Mouse (Mus musculus): ENCODE results near the gene Erg. TPM values are rescaled to one million over a fixed set of nuclear protein-coding genes. Genes with fewer than 3 reads are reported as not detected.

Erg gene
- total RNA-seq, 1 experiment from 2014 or later: not detected

GRCm38 (mm10) chr16:95422658-95423073 lies 163.7 kb downstream of the Erg start:
- no peak for ATAC-seq (replicated peaks; ENCODE audit: insufficient number of reproducible peaks, low FRiP score, low TSS enrichment, poor library complexity, severe bottlenecking)

GRCm38 (mm10) chr16:95421235-95421886 lies 165.0 kb downstream of the Erg start:
- ATAC-seq (replicated peaks; ENCODE audit: insufficient number of reproducible peaks, low FRiP score, low TSS enrichment, poor library complexity, severe bottlenecking): no peak

GRCm38 (mm10) chr16:95415921-95416320 lies 170.5 kb downstream of the Erg start:
- no peak for ATAC-seq (replicated peaks; ENCODE audit: insufficient number of reproducible peaks, low FRiP score, low TSS enrichment, poor library complexity, severe bottlenecking)

GRCm38 (mm10) chr16:95415372-95415771 lies 171.0 kb downstream of the Erg start:
- no peak for ATAC-seq (replicated peaks; ENCODE audit: insufficient number of reproducible peaks, low FRiP score, low TSS enrichment, poor library complexity, severe bottlenecking)

- no peak for ATAC-seq (replicated peaks; ENCODE audit: insufficient number of reproducible peaks, low FRiP score, low TSS enrichment, poor library complexity, severe bottlenecking)
Measured at GRCm38 (mm10) chr16:95413401-95413959, 172.9 kb downstream of the Erg start.

- ATAC-seq (replicated peaks; ENCODE audit: insufficient number of reproducible peaks, low FRiP score, low TSS enrichment, poor library complexity, severe bottlenecking): no peak
Measured at GRCm38 (mm10) chr16:95408096-95408495, 178.3 kb downstream of the Erg start.

GRCm38 (mm10) chr16:95405496-95405895 lies 180.9 kb downstream of the Erg start:
- no peak for ATAC-seq (replicated peaks; ENCODE audit: insufficient number of reproducible peaks, low FRiP score, low TSS enrichment, poor library complexity, severe bottlenecking)

GRCm38 (mm10) chr16:95403453-95403852 lies 182.9 kb downstream of the Erg start:
- ATAC-seq (replicated peaks; ENCODE audit: insufficient number of reproducible peaks, low FRiP score, low TSS enrichment, poor library complexity, severe bottlenecking): 0 out of 2 replicates have a peak, but pooled peaks have one; percentile 27

GRCm38 (mm10) chr16:95401869-95402268 lies 184.5 kb downstream of the Erg start:
- ATAC-seq (replicated peaks; ENCODE audit: insufficient number of reproducible peaks, low FRiP score, low TSS enrichment, poor library complexity, severe bottlenecking): no peak

GRCm38 (mm10) chr16:95398761-95399343 lies 187.5 kb downstream of the Erg start:
- no peak for ATAC-seq (replicated peaks; ENCODE audit: insufficient number of reproducible peaks, low FRiP score, low TSS enrichment, poor library complexity, severe bottlenecking)

GRCm38 (mm10) chr16:95390787-95391186 lies 195.6 kb downstream of the Erg start:
- ATAC-seq (replicated peaks; ENCODE audit: insufficient number of reproducible peaks, low FRiP score, low TSS enrichment, poor library complexity, severe bottlenecking): no peak

GRCm38 (mm10) chr16:95388811-95389529 lies 197.4 kb downstream of the Erg start:
- no peak for ATAC-seq (replicated peaks; ENCODE audit: insufficient number of reproducible peaks, low FRiP score, low TSS enrichment, poor library complexity, severe bottlenecking)

GRCm38 (mm10) chr16:95388292-95388691 lies 198.1 kb downstream of the Erg start:
- ATAC-seq (replicated peaks; ENCODE audit: insufficient number of reproducible peaks, low FRiP score, low TSS enrichment, poor library complexity, severe bottlenecking): no peak

GRCm38 (mm10) chr16:95387008-95387407 lies 199.4 kb downstream of the Erg start:
- ATAC-seq (replicated peaks; ENCODE audit: insufficient number of reproducible peaks, low FRiP score, low TSS enrichment, poor library complexity, severe bottlenecking): no peak

GRCm38 (mm10) chr16:95385299-95385973 lies 201.0 kb downstream of the Erg start:
- no peak for ATAC-seq (replicated peaks; ENCODE audit: insufficient number of reproducible peaks, low FRiP score, low TSS enrichment, poor library complexity, severe bottlenecking)

- ATAC-seq (replicated peaks; ENCODE audit: insufficient number of reproducible peaks, low FRiP score, low TSS enrichment, poor library complexity, severe bottlenecking): 0 out of 2 replicates have a peak, but pooled peaks have one; percentile 37
Measured at GRCm38 (mm10) chr16:95384590-95385148, 201.7 kb downstream of the Erg start.

GRCm38 (mm10) chr16:95382251-95382650 lies 204.1 kb downstream of the Erg start:
- ATAC-seq (replicated peaks; ENCODE audit: insufficient number of reproducible peaks, low FRiP score, low TSS enrichment, poor library complexity, severe bottlenecking): no peak

GRCm38 (mm10) chr16:95376834-95377233 lies 209.6 kb downstream of the Erg start:
- no peak for ATAC-seq (replicated peaks; ENCODE audit: insufficient number of reproducible peaks, low FRiP score, low TSS enrichment, poor library complexity, severe bottlenecking)

- ATAC-seq (replicated peaks; ENCODE audit: insufficient number of reproducible peaks, low FRiP score, low TSS enrichment, poor library complexity, severe bottlenecking): no peak
Measured at GRCm38 (mm10) chr16:95376364-95376763, 210.0 kb downstream of the Erg start.
